Mouse (Mus musculus) bone marrow, adult 2 months (tissue): ENCODE results near the gene Tm7sf2. TPM values are rescaled to one million over a fixed set of nuclear protein-coding genes. Genes with fewer than 3 reads are reported as not detected.
A peak's percentile ranks its signal among the peaks of the same experiment; 100 is the strongest.

Experiments
- H3K27ac ChIP-seq: fragments of 200-500 bp; 2 replicates; pipeline ENCODE4 v1.5.1; 2012; ENCODE audit warnings: low read depth, mild to moderate bottlenecking, control low read depth, inconsistent platforms, low read length; ENCODE audit not compliant: control insufficient read depth, poor library complexity, insufficient read depth
- H3K4me1 ChIP-seq: fragments of 200-500 bp; 2 replicates; pipeline ENCODE4 v1.6.1; 2011; ENCODE audit warnings: low read length; ENCODE audit not compliant: control insufficient read depth, insufficient read depth
- H3K4me3 ChIP-seq: fragments of 200-500 bp; replicated peaks from 2 replicates; pipeline ENCODE3; 2011; ENCODE audit warnings: mild to moderate bottlenecking, low read depth, low read length, control low read depth; ENCODE audit not compliant: control insufficient read depth
- CTCF ChIP-seq: fragments of 200-500 bp; IDR thresholded peaks from 2 replicates; pipeline ENCODE4 v1.5.1; 2011; ENCODE audit warnings: low read length, control low read depth; ENCODE audit not compliant: control insufficient read depth, insufficient read depth
- POLR2A ChIP-seq: fragments of 200-500 bp; IDR thresholded peaks from 2 replicates; pipeline ENCODE4 v1.6.1; 2011; ENCODE audit warnings: low read depth, mild to moderate bottlenecking, control low read depth, low read length, borderline replicate concordance; ENCODE audit not compliant: control insufficient read depth
- WGBS: fragments of 180-500 bp; shearing (Covaris S2); methylation state at CpG from one replicate; pipeline ENCODE4 v1.1.7; 2018; 5-methylcytosine and 5-hydroxymethylcytosine counted together
- polyA plus RNA-seq: library from polyadenylated mRNA; stranded (reverse); fragments of >200 nt; gene quantifications from 2 replicates; pipeline ENCODE4 v1.2.4, GENCODE M21; 2011; ENCODE audit warnings: low replicate concordance; ENCODE audit not compliant: missing spikeins, insufficient read depth, insufficient read length

Tm7sf2 gene
- polyA plus RNA-seq, 1 experiment, result 12.3 TPM

- peaks cover 3% of the 10 kb centered on the region; the same call in 1 of the 2 replicates for H3K4me1 ChIP-seq
- TF ChIP-seq POLR2A (no peak), CTCF (no peak)
- H3K27ac ChIP-seq, result no peak overlapping the region
- no peak overlapping the region for H3K4me3 ChIP-seq
- 83% methylated on average over 7 of the region's 7 CpGs for WGBS
Observed at GRCm38 (mm10) chr19:6023930-6024329, 44.2 kb downstream of the Tm7sf2 start.

- TF ChIP-seq POLR2A (no peak), CTCF (no peak)
- H3K4me1 ChIP-seq, result peaks cover 3% of the 10 kb centered on the region; the same call in 1 of the 2 replicates
- H3K27ac ChIP-seq, result no peak overlapping the region
- H3K4me3 ChIP-seq, result no peak overlapping the region
- WGBS, result 83% methylated on average over 8 of the region's 8 CpGs
Observed at GRCm38 (mm10) chr19:6023059-6023458, 45.1 kb downstream of the Tm7sf2 start.

GRCm38 (mm10) chr19:6020276-6020675 lies 47.9 kb downstream of the Tm7sf2 start:
- WGBS, result 45% methylated on average over 3 of the region's 3 CpGs
- peaks cover 4% of the 10 kb centered on the region; the same call in 1 of the 2 replicates for H3K4me1 ChIP-seq
- no peak for TF ChIP-seq POLR2A
- 0 out of 2 replicates have a peak, but pooled peaks have one; percentile 8 for TF ChIP-seq CTCF
- H3K4me3 ChIP-seq, result no peak overlapping the region
- no peak overlapping the region for H3K27ac ChIP-seq

GRCm38 (mm10) chr19:6018142-6019089 lies 49.8 kb downstream of the Tm7sf2 start:
- WGBS, result 19% methylated on average over 15 of the region's 15 CpGs
- H3K27ac ChIP-seq, result no peak overlapping the region
- TF ChIP-seq POLR2A (no peak), CTCF (peak; percentile 96)
- no peak overlapping the region for H3K4me3 ChIP-seq
- peaks cover 4% of the 10 kb centered on the region; the same call in 1 of the 2 replicates for H3K4me1 ChIP-seq

GRCm38 (mm10) chr19:6016532-6016931 lies 51.6 kb downstream of the Tm7sf2 start:
- peaks cover 2% of the 10 kb centered on the region; the same call in 1 of the 2 replicates for H3K4me1 ChIP-seq
- no peak overlapping the region for H3K27ac ChIP-seq
- TF ChIP-seq CTCF (no peak), POLR2A (no peak)
- WGBS, result 73% methylated on average over 7 of the region's 7 CpGs
- no peak overlapping the region for H3K4me3 ChIP-seq

GRCm38 (mm10) chr19:6015511-6016315 lies 52.5 kb downstream of the Tm7sf2 start, which contains the start of gene Capn1:
Capn1 (minus strand) TSS chr19:6015897.
- WGBS, result 6% methylated on average over 40 of the region's 40 CpGs
- TF ChIP-seq CTCF, result no peak
- peak; percentile 45; the same call in 1 of the 2 replicates for TF ChIP-seq POLR2A
- Histone ChIP-seq H3K4me3 (peak within 1 kb of the TSS; percentile 91), H3K27ac (peak within 1 kb of the TSS; percentile 86), H3K4me1 (peaks cover 1% of the 10 kb centered on the region; the same call in 1 of the 2 replicates)

GRCm38 (mm10) chr19:6014991-6015510 lies 53.1 kb downstream of the Tm7sf2 start:
- H3K27ac ChIP-seq, result peak overlapping the region; percentile 86
- WGBS, result 3% methylated on average over 18 of the region's 18 CpGs
- peak overlapping the region; percentile 91 for H3K4me3 ChIP-seq
- H3K4me1 ChIP-seq, result peaks cover 1% of the 10 kb centered on the region; the same call in 1 of the 2 replicates
- TF ChIP-seq CTCF (no peak), POLR2A (peak; percentile 82; the same call in 1 of the 2 replicates)

- WGBS, result 89% methylated on average over 10 of the region's 10 CpGs
- H3K4me1 ChIP-seq, result peaks cover 1% of the 10 kb centered on the region; the same call in 1 of the 2 replicates
- H3K27ac ChIP-seq, result no peak overlapping the region
- peak overlapping the region; percentile 91 for H3K4me3 ChIP-seq
- TF ChIP-seq CTCF (no peak), POLR2A (no peak)
Observed at GRCm38 (mm10) chr19:6013691-6014090, 54.5 kb downstream of the Tm7sf2 start.

Other genes starting within 250 kb of the Tm7sf2 start
- gene Frmd8, start 193.1 kb downstream of the Tm7sf2 start, polyA plus RNA-seq, result 14.3 and 18.1 TPM in 2 replicates
- 11.6 and 24.6 TPM in 2 replicates for gene Slc25a45, start 190.6 kb downstream of the Tm7sf2 start, polyA plus RNA-seq
- gene Tigd3, start 174.2 kb downstream of the Tm7sf2 start, polyA plus RNA-seq, result 4.4 and 6.4 TPM in 2 replicates
- 31.1 and 60.8 TPM in 2 replicates for gene Dpf2, start 155.4 kb downstream of the Tm7sf2 start, polyA plus RNA-seq
- 2.3 and 5.3 TPM in 2 replicates for gene Cdc42ep2, start 143.6 kb downstream of the Tm7sf2 start, polyA plus RNA-seq
- 41.9 and 79.8 TPM in 2 replicates for gene Pola2, start 104.2 kb downstream of the Tm7sf2 start, polyA plus RNA-seq
- 0.80 TPM in 1 of 2 replicates, not detected in the other for gene Slc22a20, start 82.2 kb downstream of the Tm7sf2 start, polyA plus RNA-seq
- 59.9 and 139 TPM in 2 replicates for gene Capn1, start 52.5 kb downstream of the Tm7sf2 start, polyA plus RNA-seq
- 30.5 and 58.5 TPM in 2 replicates for gene Syvn1, start 21.8 kb downstream of the Tm7sf2 start, polyA plus RNA-seq
- 29.9 and 52.5 TPM in 2 replicates for gene Mrpl49, start 10.6 kb downstream of the Tm7sf2 start, polyA plus RNA-seq
- gene Fau, start 10.5 kb downstream of the Tm7sf2 start, polyA plus RNA-seq, result 2,232 and 4,155 TPM in 2 replicates
- 8.4 and 14.3 TPM in 2 replicates for gene Znhit2, start 7.2 kb downstream of the Tm7sf2 start, polyA plus RNA-seq
- 48.4 and 85.1 TPM in 2 replicates for gene Vps51, start 8.9 kb upstream of the Tm7sf2 start, polyA plus RNA-seq
- gene Tmem262, start 11.7 kb upstream of the Tm7sf2 start, polyA plus RNA-seq, result not detected in 2 replicates
- gene Gm28374, start 13.9 kb upstream of the Tm7sf2 start, polyA plus RNA-seq, result not detected in 2 replicates
- 12.2 and 22.8 TPM in 2 replicates for gene Zfpl1, start 16.6 kb upstream of the Tm7sf2 start, polyA plus RNA-seq
- 28.8 and 31.0 TPM in 2 replicates for gene Cdca5, start 16.6 kb upstream of the Tm7sf2 start, polyA plus RNA-seq
- 6.6 and 6.9 TPM in 2 replicates for gene AC131692.1, start 26.0 kb upstream of the Tm7sf2 start, polyA plus RNA-seq
- gene Naaladl1, start 37.4 kb upstream of the Tm7sf2 start, polyA plus RNA-seq, result 5.2 and 5.3 TPM in 2 replicates
- 2.5 and 6.0 TPM in 2 replicates for gene Sac3d1, start 50.3 kb upstream of the Tm7sf2 start, polyA plus RNA-seq
- 33.2 and 38.4 TPM in 2 replicates for gene Snx15, start 59.9 kb upstream of the Tm7sf2 start, polyA plus RNA-seq
- gene Batf2, start 72.6 kb upstream of the Tm7sf2 start, polyA plus RNA-seq, result 0.93 TPM in 1 of 2 replicates, not detected in the other
- gene Arl2, start 73.2 kb upstream of the Tm7sf2 start, polyA plus RNA-seq, result 19.6 and 20.5 TPM in 2 replicates
- not detected in 2 replicates for gene Majin, start 116.0 kb upstream of the Tm7sf2 start, polyA plus RNA-seq
- not detected in 2 replicates for gene Gpha2, start 158.0 kb upstream of the Tm7sf2 start, polyA plus RNA-seq
- 21.0 and 43.9 TPM in 2 replicates for gene Ppp2r5b, start 167.5 kb upstream of the Tm7sf2 start, polyA plus RNA-seq
- gene Atg2a, start 173.3 kb upstream of the Tm7sf2 start, polyA plus RNA-seq, result 17.0 and 36.4 TPM in 2 replicates
- 40.0 and 63.1 TPM in 2 replicates for gene Ehd1, start 208.4 kb upstream of the Tm7sf2 start, polyA plus RNA-seq
- gene Cdc42bpg, start 238.1 kb upstream of the Tm7sf2 start, polyA plus RNA-seq, result 7.2 and 13.6 TPM in 2 replicates